Mouse (Mus musculus) cortical plate, adult 2 months (tissue): ENCODE results near the gene Trim7.

Experiments used
- CTCF ChIP-seq: fragments of 200-500 bp; IDR thresholded peaks from 2 replicates; pipeline ENCODE4 v1.5.1; 2011; ENCODE audit warnings: mild to moderate bottlenecking, control low read depth, low read length; ENCODE audit not compliant: insufficient read depth; ENCODE audit errors: extremely low read depth
- POLR2A ChIP-seq: fragments of 200-500 bp; IDR thresholded peaks from 2 replicates; pipeline ENCODE4 v1.6.1; 2011; ENCODE audit warnings: mild to moderate bottlenecking, low read length, control low read depth; ENCODE audit not compliant: insufficient read depth; ENCODE audit errors: extremely low read depth

GRCm38 (mm10) chr11:48876680-48877079, 50.7 kb downstream of the Trim7 start:
- no peak for TF ChIP-seq POLR2A
- TF ChIP-seq CTCF = no peak
